Mouse (Mus musculus): ENCODE measurements around the gene Ppp1r26.

The Ppp1r26 gene

DNA sequence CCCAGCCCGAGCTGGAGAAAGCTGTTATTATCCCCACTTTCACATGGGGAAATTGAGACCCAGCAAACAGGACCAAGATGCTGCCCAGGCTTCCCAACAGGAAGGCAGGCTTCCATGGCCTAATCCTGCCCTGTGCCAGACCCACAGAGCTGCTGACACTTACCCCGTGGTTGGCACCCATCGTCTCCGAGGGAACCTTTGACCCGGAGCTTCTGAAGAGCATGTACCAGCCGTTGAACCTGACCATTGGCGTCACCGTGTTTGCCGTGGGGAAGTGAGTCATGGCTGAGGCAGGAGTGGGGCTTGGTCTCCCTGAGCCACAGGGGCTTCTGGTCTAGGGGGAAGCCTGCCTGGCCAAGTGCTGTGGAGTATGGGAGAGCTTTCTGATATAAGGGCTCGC lies 56.4 kb downstream of the Ppp1r26 start:
- DNase-seq: peak; percentile 1

DNA sequence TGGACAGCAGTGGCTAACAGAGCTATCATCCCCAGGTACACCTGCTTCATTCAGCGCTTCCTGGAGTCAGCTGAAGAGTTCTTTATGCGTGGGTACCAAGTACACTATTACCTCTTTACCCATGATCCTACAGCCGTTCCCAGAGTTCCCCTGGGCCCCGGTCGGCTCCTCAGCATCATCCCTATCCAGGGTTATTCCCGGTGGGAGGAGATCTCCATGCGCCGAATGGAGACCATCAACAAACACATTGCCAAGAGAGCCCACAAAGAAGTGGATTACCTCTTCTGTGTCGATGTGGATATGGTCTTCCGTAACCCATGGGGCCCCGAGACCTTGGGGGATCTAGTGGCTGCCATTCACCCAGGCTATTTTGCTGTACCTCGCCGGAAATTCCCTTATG lies 58.1 kb downstream of the Ppp1r26 start:
- DNase-seq: no peak

Measured in cerebellum, adult 9-11 months (tissue).